Mouse (Mus musculus): Measurements from ENCODE around the gene Ccdc9. TPM values are rescaled to one million over a fixed set of nuclear protein-coding genes. Genes with fewer than 3 reads are reported as not detected.

The Ccdc9 gene
- polyA plus RNA-seq (2015; fragmentation: Nextera tagmentation; extraction: Ambion mirVana) = 15.9 and 18.3 TPM in 2 replicates

- H3K9ac ChIP-seq (replicated peaks; ENCODE audit: low read depth) = peak within 1 kb of the TSS; percentile 77
- H3K4me3 ChIP-seq (ENCODE audit: low read depth, low read length) = peak within 1 kb of the TSS; percentile 76
- peak within 1 kb of the TSS; percentile 99 for H3K27ac ChIP-seq (ENCODE audit: low read length)
- no peaks in the 10 kb centered on the region for H3K27me3 ChIP-seq (replicated peaks; ENCODE audit: insufficient read depth, low read length)
- peak within 1 kb of the TSS; percentile 53 for H3K4me2 ChIP-seq (replicated peaks; ENCODE audit: low read depth, low read length)
- 4% methylated on average over 50 of the region's 70 CpGs for WGBS
- H3K9me3 ChIP-seq (ENCODE audit: low read length) = no peaks in the 10 kb centered on the region
- H3K4me1 ChIP-seq (ENCODE audit: insufficient read depth, low read depth, low read length) = no peaks in the 10 kb centered on the region; the same call in 1 of the 2 replicates
- TF ChIP-seq CTCF (IDR thresholded peaks at IDR 0.05) (no peak), EP300 (IDR thresholded peaks at IDR 0.05) (no peak)
- peaks cover 21% of the 10 kb centered on the region for H3K36me3 ChIP-seq (ENCODE audit: insufficient read depth, low read length)
- DNase-seq (ENCODE audit: low spot score) (peak; percentile 100), ATAC-seq (peak; percentile 86)
Measured at GRCm38 (mm10) chr7:16286026-16286961, at the start of gene Ccdc9. TSS of gene Ccdc9 (minus strand) at chr7:16286795.

- Histone ChIP-seq H3K27ac (ENCODE audit: low read length) (peak overlapping the region; percentile 20; the same call in 1 of the 2 replicates), H3K9me3 (ENCODE audit: low read length) (no peaks in the 10 kb centered on the region), H3K4me3 (ENCODE audit: low read depth, low read length) (no peak overlapping the region), H3K36me3 (ENCODE audit: insufficient read depth, low read length) (no peaks in the 10 kb centered on the region), H3K9ac (replicated peaks; ENCODE audit: low read depth) (no peak overlapping the region), H3K4me2 (replicated peaks; ENCODE audit: low read depth, low read length) (no peak overlapping the region), H3K27me3 (replicated peaks; ENCODE audit: insufficient read depth, low read length) (no peaks in the 10 kb centered on the region), H3K4me1 (ENCODE audit: insufficient read depth, low read depth, low read length) (peaks cover 7% of the 10 kb centered on the region)
- TF ChIP-seq EP300 (IDR thresholded peaks at IDR 0.05) (no peak), CTCF (IDR thresholded peaks at IDR 0.05) (no peak)
- DNase-seq (ENCODE audit: low spot score) (peak; percentile 12), ATAC-seq (peak; percentile 34)
- 62% methylated on average over 3 of the region's 3 CpGs for WGBS
Measured at GRCm38 (mm10) chr7:16329146-16329545, 42.6 kb upstream of the Ccdc9 start.

- Histone ChIP-seq H3K9ac (replicated peaks; ENCODE audit: low read depth) (no peak overlapping the region), H3K4me2 (replicated peaks; ENCODE audit: low read depth, low read length) (no peak overlapping the region), H3K4me3 (ENCODE audit: low read depth, low read length) (no peak overlapping the region), H3K27ac (ENCODE audit: low read length) (no peak overlapping the region), H3K36me3 (ENCODE audit: insufficient read depth, low read length) (no peaks in the 10 kb centered on the region), H3K27me3 (replicated peaks; ENCODE audit: insufficient read depth, low read length) (no peaks in the 10 kb centered on the region), H3K9me3 (ENCODE audit: low read length) (no peaks in the 10 kb centered on the region), H3K4me1 (ENCODE audit: insufficient read depth, low read depth, low read length) (peaks cover 7% of the 10 kb centered on the region)
- no peak for DNase-seq (ENCODE audit: low spot score)
- no peak for ATAC-seq
- TF ChIP-seq CTCF (IDR thresholded peaks at IDR 0.05) (no peak), EP300 (IDR thresholded peaks at IDR 0.05) (no peak)
- 87% methylated on average over 2 of the region's 2 CpGs for WGBS
Measured at GRCm38 (mm10) chr7:16326607-16326971, 40.0 kb upstream of the Ccdc9 start.

GRCm38 (mm10) chr7:16325920-16326606, 39.5 kb upstream of the Ccdc9 start:
- DNase-seq (ENCODE audit: low spot score) (peak; percentile 95), ATAC-seq (peak; percentile 91)
- Histone ChIP-seq H3K9me3 (ENCODE audit: low read length) (no peaks in the 10 kb centered on the region), H3K27me3 (replicated peaks; ENCODE audit: insufficient read depth, low read length) (no peaks in the 10 kb centered on the region), H3K4me3 (ENCODE audit: low read depth, low read length) (no peak overlapping the region), H3K36me3 (ENCODE audit: insufficient read depth, low read length) (no peaks in the 10 kb centered on the region), H3K27ac (ENCODE audit: low read length) (peak overlapping the region; percentile 84), H3K4me2 (replicated peaks; ENCODE audit: low read depth, low read length) (no peak overlapping the region), H3K4me1 (ENCODE audit: insufficient read depth, low read depth, low read length) (peaks cover 7% of the 10 kb centered on the region), H3K9ac (replicated peaks; ENCODE audit: low read depth) (no peak overlapping the region; the same call in 1 of the 2 replicates)
- TF ChIP-seq CTCF (IDR thresholded peaks at IDR 0.05) (peak; percentile 90), EP300 (IDR thresholded peaks at IDR 0.05) (peak; percentile 69)
- WGBS = 17% methylated on average over 8 of the region's 8 CpGs

- no peak overlapping the region for H3K9ac ChIP-seq (replicated peaks; ENCODE audit: low read depth)
- ATAC-seq = no peak
- H3K9me3 ChIP-seq (ENCODE audit: low read length) = no peaks in the 10 kb centered on the region
- H3K36me3 ChIP-seq (ENCODE audit: insufficient read depth, low read length) = no peaks in the 10 kb centered on the region
- no peak overlapping the region for H3K4me2 ChIP-seq (replicated peaks; ENCODE audit: low read depth, low read length)
- 81% methylated on average over 7 of the region's 7 CpGs for WGBS
- no peaks in the 10 kb centered on the region for H3K27me3 ChIP-seq (replicated peaks; ENCODE audit: insufficient read depth, low read length)
- DNase-seq (ENCODE audit: low spot score) = no peak
- no peak overlapping the region for H3K4me3 ChIP-seq (ENCODE audit: low read depth, low read length)
- H3K27ac ChIP-seq (ENCODE audit: low read length) = 0 out of 2 replicates have a peak overlapping the region, but pooled peaks have one; percentile 84
- no peak for TF ChIP-seq CTCF (IDR thresholded peaks at IDR 0.05)
- TF ChIP-seq EP300 (IDR thresholded peaks at IDR 0.05) = no peak
- peaks cover 4% of the 10 kb centered on the region for H3K4me1 ChIP-seq (ENCODE audit: insufficient read depth, low read depth, low read length)
Measured at GRCm38 (mm10) chr7:16324661-16325060, 38.1 kb upstream of the Ccdc9 start.

GRCm38 (mm10) chr7:16320479-16320878, 33.9 kb upstream of the Ccdc9 start:
- TF ChIP-seq EP300 (IDR thresholded peaks at IDR 0.05) (no peak), CTCF (IDR thresholded peaks at IDR 0.05) (no peak)
- H3K4me3 ChIP-seq (ENCODE audit: low read depth, low read length) = no peak overlapping the region
- H3K4me2 ChIP-seq (replicated peaks; ENCODE audit: low read depth, low read length) = no peak overlapping the region
- H3K9ac ChIP-seq (replicated peaks; ENCODE audit: low read depth) = no peak overlapping the region
- H3K9me3 ChIP-seq (ENCODE audit: low read length) = no peaks in the 10 kb centered on the region
- H3K27ac ChIP-seq (ENCODE audit: low read length) = no peak overlapping the region
- peaks cover 8% of the 10 kb centered on the region; the same call in 1 of the 2 replicates for H3K36me3 ChIP-seq (ENCODE audit: insufficient read depth, low read length)
- H3K27me3 ChIP-seq (replicated peaks; ENCODE audit: insufficient read depth, low read length) = no peaks in the 10 kb centered on the region
- ATAC-seq (no peak), DNase-seq (ENCODE audit: low spot score) (no peak)
- 86% methylated on average over 6 of the region's 6 CpGs for WGBS
- H3K4me1 ChIP-seq (ENCODE audit: insufficient read depth, low read depth, low read length) = no peaks in the 10 kb centered on the region

All from lung, postnatal 0 days (tissue).